Mouse (Mus musculus) thymus, postnatal 14 days (tissue): Measurements from ENCODE around the gene Rgs6.

Experiments used
- DNase-seq: peaks from one replicate; pipeline ENCODE4 v3.0.0; 2021

Gene Rgs6

GRCm38 (mm10) chr12:82768726-82769125 is 180.6 kb downstream of the Rgs6 start:
- no peak for DNase-seq

- DNase-seq = no peak
Measured at GRCm38 (mm10) chr12:82772215-82772614, 184.1 kb downstream of the Rgs6 start.

GRCm38 (mm10) chr12:82774576-82774975 is 186.5 kb downstream of the Rgs6 start:
- DNase-seq = no peak

- no peak for DNase-seq
Measured at GRCm38 (mm10) chr12:82776686-82777085, 188.6 kb downstream of the Rgs6 start.

GRCm38 (mm10) chr12:82780936-82781335 is 192.8 kb downstream of the Rgs6 start:
- no peak for DNase-seq

- DNase-seq = no peak
Measured at GRCm38 (mm10) chr12:82781414-82781813, 193.3 kb downstream of the Rgs6 start.

- DNase-seq = no peak
Measured at GRCm38 (mm10) chr12:82792122-82792521, 204.0 kb downstream of the Rgs6 start.

GRCm38 (mm10) chr12:82799892-82800291 is 211.8 kb downstream of the Rgs6 start:
- no peak for DNase-seq

- no peak for DNase-seq
Measured at GRCm38 (mm10) chr12:82801736-82802135, 213.6 kb downstream of the Rgs6 start.

- DNase-seq = no peak
Measured at GRCm38 (mm10) chr12:82802711-82803110, 214.6 kb downstream of the Rgs6 start.

GRCm38 (mm10) chr12:82805167-82805566 is 217.1 kb downstream of the Rgs6 start:
- DNase-seq = no peak

GRCm38 (mm10) chr12:82810631-82811030 is 222.5 kb downstream of the Rgs6 start:
- DNase-seq = no peak

GRCm38 (mm10) chr12:82815982-82816381 is 227.9 kb downstream of the Rgs6 start:
- DNase-seq = no peak

GRCm38 (mm10) chr12:82819328-82819727 is 231.2 kb downstream of the Rgs6 start:
- DNase-seq = no peak

- DNase-seq = no peak
Measured at GRCm38 (mm10) chr12:82819991-82820390, 231.9 kb downstream of the Rgs6 start.

GRCm38 (mm10) chr12:82822821-82823620 is 234.9 kb downstream of the Rgs6 start:
- no peak for DNase-seq

GRCm38 (mm10) chr12:82830333-82830732 is 242.2 kb downstream of the Rgs6 start:
- no peak for DNase-seq

- no peak for DNase-seq
Measured at GRCm38 (mm10) chr12:82838544-82838943, 250.5 kb downstream of the Rgs6 start.

GRCm38 (mm10) chr12:82841566-82841965 is 253.5 kb downstream of the Rgs6 start:
- no peak for DNase-seq

GRCm38 (mm10) chr12:82848304-82848872 is 260.3 kb downstream of the Rgs6 start:
- no peak for DNase-seq

GRCm38 (mm10) chr12:82854902-82855301 is 266.8 kb downstream of the Rgs6 start:
- DNase-seq = no peak

- DNase-seq = no peak
Measured at GRCm38 (mm10) chr12:82855333-82856107, 267.4 kb downstream of the Rgs6 start.

- no peak for DNase-seq
Measured at GRCm38 (mm10) chr12:82865686-82866085, 277.6 kb downstream of the Rgs6 start.

- DNase-seq = no peak
Measured at GRCm38 (mm10) chr12:82880711-82881110, 292.6 kb downstream of the Rgs6 start.
